Mouse (Mus musculus): Measurements from ENCODE around the gene Hdhd3.
"Not testable (repeated sequence)": the region's sequence is repeated elsewhere in the genome, so short reads cannot be mapped to it uniquely, and the experiment has no call there.

Gene Hdhd3

GRCm38 (mm10) chr4:62509946-62510345 lies 6.7 kb upstream of the Hdhd3 start:
- peak; percentile 82 for DNase-seq (ENCODE audit: low spot score)

GRCm38 (mm10) chr4:62508839-62509238 lies 5.6 kb upstream of the Hdhd3 start:
- DNase-seq (ENCODE audit: low spot score), result no peak

- DNase-seq (ENCODE audit: low spot score), result no peak
Measured at GRCm38 (mm10) chr4:62506798-62507197, 3.5 kb upstream of the Hdhd3 start.

- no peak for DNase-seq (ENCODE audit: low spot score)
Measured at GRCm38 (mm10) chr4:62505991-62506390, 2.7 kb upstream of the Hdhd3 start.

- DNase-seq (ENCODE audit: low spot score), result no peak
Measured at GRCm38 (mm10) chr4:62502969-62503368, 298 bp downstream of the Hdhd3 start.

- DNase-seq (ENCODE audit: low spot score), result peak; percentile 93
Measured at GRCm38 (mm10) chr4:62501964-62502732, 1.1 kb downstream of the Hdhd3 start.

GRCm38 (mm10) chr4:62501534-62501933 lies 1.7 kb downstream of the Hdhd3 start:
- DNase-seq (ENCODE audit: low spot score), result no peak

GRCm38 (mm10) chr4:62500799-62501198 lies 2.5 kb downstream of the Hdhd3 start:
- no peak for DNase-seq (ENCODE audit: low spot score)

GRCm38 (mm10) chr4:62496815-62497214 lies 6.5 kb downstream of the Hdhd3 start:
- peak; percentile 81 for DNase-seq (ENCODE audit: low spot score)

- DNase-seq (ENCODE audit: low spot score), result no peak
Measured at GRCm38 (mm10) chr4:62495946-62496345, 7.3 kb downstream of the Hdhd3 start.

GRCm38 (mm10) chr4:62494230-62494629 lies 9.0 kb downstream of the Hdhd3 start:
- no peak for DNase-seq (ENCODE audit: low spot score)

GRCm38 (mm10) chr4:62492682-62493081 lies 10.6 kb downstream of the Hdhd3 start:
- no peak for DNase-seq (ENCODE audit: low spot score)

- DNase-seq (ENCODE audit: low spot score), result no peak
Measured at GRCm38 (mm10) chr4:62487914-62488313, 15.4 kb downstream of the Hdhd3 start.

- no peak for DNase-seq (ENCODE audit: low spot score)
Measured at GRCm38 (mm10) chr4:62487172-62487571, 16.1 kb downstream of the Hdhd3 start.

- DNase-seq (ENCODE audit: low spot score), result no peak
Measured at GRCm38 (mm10) chr4:62486162-62486696, 17.0 kb downstream of the Hdhd3 start.

- no peak for DNase-seq (ENCODE audit: low spot score)
Measured at GRCm38 (mm10) chr4:62485450-62486161, 17.7 kb downstream of the Hdhd3 start.

- DNase-seq (ENCODE audit: low spot score), result no peak
Measured at GRCm38 (mm10) chr4:62484928-62485327, 18.3 kb downstream of the Hdhd3 start.

GRCm38 (mm10) chr4:62480709-62481605 lies 22.3 kb downstream of the Hdhd3 start:
- no peak for DNase-seq (ENCODE audit: low spot score)

- DNase-seq (ENCODE audit: low spot score), result peak; percentile 70
Measured at GRCm38 (mm10) chr4:62479937-62480708, 23.1 kb downstream of the Hdhd3 start, which contains the start of gene Bspry. TSS of gene Bspry (plus strand) at chr4:62480053.

GRCm38 (mm10) chr4:62479593-62479936 lies 23.7 kb downstream of the Hdhd3 start:
- DNase-seq (ENCODE audit: low spot score), result not testable (repeated sequence)

GRCm38 (mm10) chr4:62477542-62478244 lies 25.6 kb downstream of the Hdhd3 start:
- DNase-seq (ENCODE audit: low spot score), result no peak

Data from testis, postnatal 10 days (tissue).